Mouse (Mus musculus): ENCODE data around the gene Prr5l.

Prr5l gene

GRCm38 (mm10) chr2:101822785-101823184 is 60.0 kb downstream of the Prr5l start:
- no peak for DNase-seq (ENCODE audit: low read depth, low spot score)

- DNase-seq (ENCODE audit: low read depth, low spot score), result no peak
Observed at GRCm38 (mm10) chr2:101820816-101821215, 62.0 kb downstream of the Prr5l start.

GRCm38 (mm10) chr2:101818986-101819764 is 63.7 kb downstream of the Prr5l start:
- no peak for DNase-seq (ENCODE audit: low read depth, low spot score)

GRCm38 (mm10) chr2:101816646-101817308 is 66.0 kb downstream of the Prr5l start:
- no peak for DNase-seq (ENCODE audit: low read depth, low spot score)

GRCm38 (mm10) chr2:101815250-101815934 is 67.4 kb downstream of the Prr5l start:
- peak; percentile 86 for DNase-seq (ENCODE audit: low read depth, low spot score)

- DNase-seq (ENCODE audit: low read depth, low spot score), result peak; percentile 54
Observed at GRCm38 (mm10) chr2:101814272-101814625, 68.6 kb downstream of the Prr5l start.

- peak; percentile 48 for DNase-seq (ENCODE audit: low read depth, low spot score)
Observed at GRCm38 (mm10) chr2:101813581-101814271, 69.1 kb downstream of the Prr5l start.

- no peak for DNase-seq (ENCODE audit: low read depth, low spot score)
Observed at GRCm38 (mm10) chr2:101811925-101812324, 70.9 kb downstream of the Prr5l start.

GRCm38 (mm10) chr2:101810774-101811173 is 72.1 kb downstream of the Prr5l start:
- no peak for DNase-seq (ENCODE audit: low read depth, low spot score)

GRCm38 (mm10) chr2:101809640-101810305 is 73.1 kb downstream of the Prr5l start:
- no peak for DNase-seq (ENCODE audit: low read depth, low spot score)

GRCm38 (mm10) chr2:101807756-101808155 is 75.1 kb downstream of the Prr5l start:
- no peak for DNase-seq (ENCODE audit: low read depth, low spot score)

- no peak for DNase-seq (ENCODE audit: low read depth, low spot score)
Observed at GRCm38 (mm10) chr2:101802240-101802639, 80.6 kb downstream of the Prr5l start.

GRCm38 (mm10) chr2:101797901-101798250 is 85.0 kb downstream of the Prr5l start:
- peak; percentile 54 for DNase-seq (ENCODE audit: low read depth, low spot score)

- DNase-seq (ENCODE audit: low read depth, low spot score), result peak; percentile 71
Observed at GRCm38 (mm10) chr2:101797166-101797900, 85.5 kb downstream of the Prr5l start.

GRCm38 (mm10) chr2:101796287-101797115 is 86.3 kb downstream of the Prr5l start:
- DNase-seq (ENCODE audit: low read depth, low spot score), result peak; percentile 72

GRCm38 (mm10) chr2:101792130-101792529 is 90.7 kb downstream of the Prr5l start:
- peak; percentile 87 for DNase-seq (ENCODE audit: low read depth, low spot score)

- no peak for DNase-seq (ENCODE audit: low read depth, low spot score)
Observed at GRCm38 (mm10) chr2:101783255-101783654, 99.6 kb downstream of the Prr5l start.

- no peak for DNase-seq (ENCODE audit: low read depth, low spot score)
Observed at GRCm38 (mm10) chr2:101781357-101781777, 101.5 kb downstream of the Prr5l start.

GRCm38 (mm10) chr2:101778080-101778479 is 104.7 kb downstream of the Prr5l start:
- no peak for DNase-seq (ENCODE audit: low read depth, low spot score)

GRCm38 (mm10) chr2:101763503-101763902 is 119.3 kb downstream of the Prr5l start:
- DNase-seq (ENCODE audit: low read depth, low spot score), result no peak
